Mouse (Mus musculus) ZHBTc4 (cell line): Measurements from ENCODE around the gene Gm9046.
"Not testable (repeated sequence)": the region's sequence is repeated elsewhere in the genome, so short reads cannot be mapped to it uniquely, and the experiment has no call there.

ENCODE experiments used
- DNase-seq: peaks from one replicate; pipeline ENCODE4 v3.0.0-alpha.2; 2011; ENCODE audit warnings: low read depth, low spot score

Gene Gm9046

GRCm38 (mm10) chr10:118343155-118343554 lies at the start of gene Gm9046:
TSS of gene Gm9046 (minus strand) at chr10:118343255.
- not testable (repeated sequence) for DNase-seq

GRCm38 (mm10) chr10:118370443-118370842 lies 27.4 kb upstream of the Gm9046 start:
- peak; percentile 89 for DNase-seq

- DNase-seq: peak; percentile 25
These were observed 26.5 kb upstream of the Gm9046 start for GRCm38 (mm10) chr10:118369518-118369917.

DNA sequence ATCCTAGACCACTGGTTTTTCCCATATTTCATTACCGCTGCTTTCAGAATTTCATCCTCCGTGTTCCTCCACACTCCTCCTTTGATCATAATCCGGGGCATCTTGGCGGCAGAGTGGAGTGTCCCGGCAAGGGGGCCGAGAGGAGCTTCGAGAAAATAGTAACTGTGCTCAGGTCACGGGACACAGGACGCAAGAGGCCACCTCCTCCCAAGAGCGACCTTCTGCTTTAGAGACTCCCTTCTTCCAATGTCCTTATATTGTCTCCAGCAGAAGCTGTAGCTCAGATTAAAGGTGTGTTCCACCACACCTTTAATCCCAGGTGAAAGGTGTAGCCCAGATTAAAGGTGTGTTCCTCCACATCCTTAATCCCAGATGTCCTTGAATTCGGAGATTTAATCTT lies 10.9 kb upstream of the Gm9046 start, which contains the start of gene Gm9049:
Gene Gm9049 (minus strand): TSS at position 101 of the 400 bp plus-strand sequence.
- not testable (repeated sequence) for DNase-seq

DNA sequence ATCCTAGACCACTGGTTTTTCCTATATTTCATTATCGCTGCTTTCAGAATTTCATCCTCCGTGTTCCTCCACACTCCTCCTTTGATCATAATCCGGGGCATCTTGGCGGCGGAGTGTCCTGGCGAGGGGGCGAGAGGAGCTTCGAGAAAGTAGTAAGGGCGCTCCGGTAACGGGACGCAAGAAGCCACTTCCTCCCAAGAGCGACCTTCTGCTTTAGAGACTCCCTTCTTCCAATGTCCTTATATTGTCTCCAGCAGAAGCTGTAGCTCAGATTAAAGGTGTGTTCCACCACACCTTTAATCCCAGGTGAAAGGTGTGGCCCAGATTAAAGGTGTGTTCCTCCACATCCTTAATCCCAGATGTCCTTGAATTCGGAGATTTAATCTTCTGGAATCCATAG lies 5.5 kb upstream of the Gm9046 start, which contains the start of gene Gm9048:
Gene Gm9048 (minus strand): TSS at position 101 of the 400 bp plus-strand sequence.
- DNase-seq: not testable (repeated sequence)

GRCm38 (mm10) chr10:118337731-118338130 lies 5.3 kb downstream of the Gm9046 start, which contains the start of gene Gm9045:
TSS of gene Gm9045 (minus strand) at chr10:118337831.
- DNase-seq: not testable (repeated sequence)

DNA sequence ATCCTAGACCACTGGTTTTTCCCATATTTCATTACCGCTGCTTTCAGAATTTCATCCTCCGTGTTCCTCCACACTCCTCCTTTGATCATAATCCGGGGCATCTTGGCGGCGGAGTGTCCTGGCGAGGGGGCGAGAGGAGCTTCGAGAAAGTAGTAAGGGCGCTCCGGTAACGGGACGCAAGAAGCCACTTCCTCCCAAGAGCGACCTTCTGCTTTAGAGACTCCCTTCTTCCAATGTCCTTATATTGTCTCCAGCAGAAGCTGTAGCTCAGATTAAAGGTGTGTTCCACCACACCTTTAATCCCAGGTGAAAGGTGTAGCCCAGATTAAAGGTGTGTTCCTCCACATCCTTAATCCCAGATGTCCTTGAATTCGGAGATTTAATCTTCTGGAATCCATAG lies 10.7 kb downstream of the Gm9046 start, which contains the start of gene Gm9044:
Gene Gm9044 (minus strand): TSS at position 101 of the 400 bp plus-strand sequence.
- not testable (repeated sequence) for DNase-seq

DNA sequence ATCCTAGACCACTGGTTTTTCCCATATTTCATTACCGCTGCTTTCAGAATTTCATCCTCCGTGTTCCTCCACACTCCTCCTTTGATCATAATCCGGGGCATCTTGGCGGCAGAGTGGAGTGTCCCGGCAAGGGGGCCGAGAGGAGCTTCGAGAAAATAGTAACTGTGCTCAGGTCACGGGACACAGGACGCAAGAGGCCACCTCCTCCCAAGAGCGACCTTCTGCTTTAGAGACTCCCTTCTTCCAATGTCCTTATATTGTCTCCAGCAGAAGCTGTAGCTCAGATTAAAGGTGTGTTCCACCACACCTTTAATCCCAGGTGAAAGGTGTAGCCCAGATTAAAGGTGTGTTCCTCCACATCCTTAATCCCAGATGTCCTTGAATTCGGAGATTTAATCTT lies 16.2 kb downstream of the Gm9046 start, which contains the start of gene Gm9040:
Gene Gm9040 (minus strand): TSS at position 101 of the 400 bp plus-strand sequence.
- DNase-seq: not testable (repeated sequence)

GRCm38 (mm10) chr10:118319024-118319423 lies 24.0 kb downstream of the Gm9046 start:
- no peak for DNase-seq

DNA sequence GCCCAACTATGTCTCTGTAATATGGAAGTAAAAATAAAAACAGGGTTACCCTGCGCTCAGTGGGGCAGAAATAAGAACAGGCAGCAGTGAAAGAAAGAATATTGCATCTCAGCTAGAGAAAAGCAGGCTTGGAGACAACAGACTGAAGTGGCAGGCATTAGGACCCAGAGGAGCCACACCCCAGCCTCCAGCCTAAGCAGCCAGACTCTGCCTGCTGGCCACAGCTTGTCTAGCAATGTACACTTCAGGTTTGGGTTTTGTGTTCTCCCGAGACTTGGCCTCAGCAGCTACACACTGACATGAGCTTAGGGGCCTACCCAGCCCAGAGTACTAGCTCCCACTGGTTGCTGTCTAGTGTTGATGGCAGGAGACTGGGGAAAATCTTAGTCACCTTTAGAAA lies 40.9 kb downstream of the Gm9046 start:
- DNase-seq: not testable (repeated sequence)

- no peak for DNase-seq
These were observed 48.1 kb downstream of the Gm9046 start, which contains the start of gene Iltifb for GRCm38 (mm10) chr10:118294938-118295337. TSS of gene Iltifb (minus strand) at chr10:118295038.
